Mouse (Mus musculus) megakaryocyte-erythroid progenitor cell, adult 5 weeks (primary cell): Measurements from ENCODE around the gene Tead4. TPM values are rescaled to one million over a fixed set of nuclear protein-coding genes. Genes with fewer than 3 reads are reported as not detected.

Experiments
- polyA plus RNA-seq: library from polyadenylated mRNA; stranded (reverse); fragments of >175 nt; gene quantifications from 2 replicates; pipeline ENCODE4 v1.2.3, GENCODE M21; 2012

Tead4 gene
- polyA plus RNA-seq = 0.02 TPM in 1 of 2 replicates, not detected in the other

GRCm38 (mm10) chr6:128300134-128301001 is at the start of gene Tead4:
TSS of gene Tead4 (minus strand) at chr6:128300823.

Other genes with a start within 250 kb of the Tead4 start
- 1.5 and 1.6 TPM in 2 replicates for gene Tspan9, start 157.2 kb downstream of the Tead4 start, polyA plus RNA-seq
- 0.39 and 0.41 TPM in 2 replicates for gene Tulp3, start 55.0 kb upstream of the Tead4 start, polyA plus RNA-seq
- 49.0 and 53.8 TPM in 2 replicates for gene Rhno1, start 62.1 kb upstream of the Tead4 start, polyA plus RNA-seq
- gene Foxm1, start 62.1 kb upstream of the Tead4 start, polyA plus RNA-seq = 57.3 and 59.5 TPM in 2 replicates
- 0.09 TPM in 1 of 2 replicates, not detected in the other for gene Tex52, start 74.6 kb upstream of the Tead4 start, polyA plus RNA-seq
- gene Gm44596, start 74.7 kb upstream of the Tead4 start, polyA plus RNA-seq = not detected in 2 replicates
- not detected in 2 replicates for gene Nrip2, start 98.5 kb upstream of the Tead4 start, polyA plus RNA-seq
- gene Itfg2, start 124.1 kb upstream of the Tead4 start, polyA plus RNA-seq = 22.6 and 23.1 TPM in 2 replicates
- 344 and 389 TPM in 2 replicates for gene Fkbp4, start 137.9 kb upstream of the Tead4 start, polyA plus RNA-seq
- gene Pzp, start 225.9 kb upstream of the Tead4 start, polyA plus RNA-seq = not detected in 2 replicates